Mouse (Mus musculus) bone marrow, adult 2 months (tissue): ENCODE results near the gene Luc7l3.

Experiments used
- CTCF ChIP-seq: fragments of 200-500 bp; IDR thresholded peaks from 2 replicates; pipeline ENCODE4 v1.5.1; 2011; ENCODE audit warnings: low read length, control low read depth; ENCODE audit not compliant: control insufficient read depth, insufficient read depth
- POLR2A ChIP-seq: fragments of 200-500 bp; IDR thresholded peaks from 2 replicates; pipeline ENCODE4 v1.6.1; 2011; ENCODE audit warnings: low read depth, mild to moderate bottlenecking, control low read depth, low read length, borderline replicate concordance; ENCODE audit not compliant: control insufficient read depth

DNA sequence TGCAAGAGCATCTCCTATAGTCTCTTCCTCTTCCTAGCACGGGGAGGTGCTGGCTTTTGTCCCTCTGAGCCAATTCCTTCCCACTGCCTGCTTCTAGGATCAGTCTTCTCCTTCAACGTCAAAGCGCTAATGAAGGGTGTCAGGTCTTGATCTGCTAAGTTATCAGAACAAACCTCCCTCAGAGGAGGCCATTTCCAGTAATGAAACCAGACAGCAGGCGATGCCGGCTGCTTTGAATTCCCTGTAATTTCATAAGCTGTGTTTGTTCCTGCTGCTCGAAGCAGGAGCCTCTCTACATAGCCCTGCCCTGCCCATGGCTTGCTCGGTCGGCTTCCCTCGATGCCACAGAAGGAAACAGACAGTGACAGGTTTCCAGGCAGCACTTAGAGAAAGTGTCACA is 77.4 kb downstream of the Luc7l3 start:
- TF ChIP-seq CTCF (no peak), POLR2A (no peak)
